Mouse (Mus musculus) liver, adult 2 months (tissue): ENCODE measurements around the gene Zbtb49.

Experiments
- CTCF ChIP-seq: fragments of 200-500 bp; IDR thresholded peaks from 2 replicates; pipeline ENCODE4 v1.5.1; 2011; ENCODE audit warnings: low read depth, low read length, control low read depth
- POLR2A ChIP-seq: fragments of 200-500 bp; IDR thresholded peaks from 2 replicates; pipeline ENCODE4 v1.6.1; 2011; ENCODE audit warnings: low read length, control low read depth; ENCODE audit not compliant: insufficient read depth; ENCODE audit errors: extremely low read depth

GRCm38 (mm10) chr5:38211691-38212090, 8.6 kb downstream of the Zbtb49 start:
- TF ChIP-seq POLR2A (no peak), CTCF (no peak)
